Mouse (Mus musculus): ENCODE measurements at regions not wholly inside any gene's neighbourhood (a gene's known extent, or its start where the extent isn't known, plus 50 kb on each side); places are given as distances from the start of the nearest gene placed in this dataset.

DNA sequence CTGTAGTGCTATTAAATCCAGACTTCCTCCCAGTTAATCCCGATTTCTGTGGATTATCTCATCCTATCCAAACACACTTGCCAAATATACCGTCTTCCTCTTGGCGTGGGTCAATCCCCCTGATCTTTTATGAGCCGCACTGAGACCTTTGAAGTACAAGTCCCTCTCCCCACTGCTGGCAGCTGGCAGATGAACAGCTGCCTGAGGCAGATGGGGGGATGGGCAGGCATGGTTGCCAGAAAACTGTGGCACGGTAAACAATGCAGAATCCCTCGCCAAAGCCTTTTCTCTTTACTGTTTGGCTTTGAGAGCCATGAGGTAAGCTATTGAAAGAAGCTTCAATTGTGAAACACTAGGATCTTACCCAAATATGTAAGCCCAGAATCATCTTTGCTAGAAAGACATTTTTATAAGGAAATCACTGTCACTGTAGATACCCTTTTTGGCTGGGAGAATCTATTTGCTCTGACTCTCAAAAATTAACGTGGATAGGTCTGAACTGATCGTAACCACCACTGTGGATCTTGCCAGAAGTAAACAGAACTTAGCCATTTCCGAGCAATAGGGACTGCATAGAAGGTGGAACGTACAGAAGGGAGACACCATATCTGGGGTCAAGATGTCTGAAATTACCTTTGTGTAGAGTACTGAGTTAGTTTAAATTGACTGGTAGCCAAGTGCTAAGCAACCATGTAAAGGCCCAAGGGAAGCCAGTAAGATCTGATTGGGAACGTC is 221.5 kb downstream of the Ahr start:
- no peak overlapping the region for H3K9ac ChIP-seq
- no peaks in the 10 kb centered on the region for H3K36me3 ChIP-seq
- no peaks in the 10 kb centered on the region for H3K9me3 ChIP-seq
- WGBS, result 51% methylated on average over 11 of the region's 11 CpGs
- no peak overlapping the region for H3K27ac ChIP-seq
- no peaks in the 10 kb centered on the region for H3K27me3 ChIP-seq (replicated peaks)
- H3K4me3 ChIP-seq, result no peak overlapping the region
- peak; percentile 58 for ATAC-seq (ENCODE audit: low FRiP score, low read depth)
- H3K4me1 ChIP-seq, result no peaks in the 10 kb centered on the region
- no peak overlapping the region for H3K4me2 ChIP-seq (replicated peaks)

DNA sequence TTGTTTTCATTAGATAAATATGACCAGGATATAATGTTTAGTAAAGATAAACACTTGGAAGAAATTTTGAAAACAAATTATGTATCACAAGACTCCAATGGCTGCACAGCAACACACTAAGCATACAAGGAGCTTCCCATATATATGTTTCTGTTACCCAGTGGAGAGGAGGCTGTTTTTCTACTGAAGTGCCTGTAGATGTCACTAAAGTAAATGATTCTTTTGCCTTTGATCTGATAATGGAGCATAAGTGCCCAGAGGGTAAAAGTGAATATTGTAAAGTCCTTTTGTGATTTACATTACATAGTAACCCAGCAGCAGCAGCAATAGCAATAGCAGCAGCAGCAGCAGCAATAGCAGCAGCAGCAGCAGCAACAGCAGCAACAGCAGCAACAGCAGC is 226.3 kb downstream of the Ahr start:
- Histone ChIP-seq H3K27me3 (replicated peaks) (no peaks in the 10 kb centered on the region), H3K9ac (no peak overlapping the region)
- no peak for ATAC-seq (ENCODE audit: low FRiP score, low read depth)

DNA sequence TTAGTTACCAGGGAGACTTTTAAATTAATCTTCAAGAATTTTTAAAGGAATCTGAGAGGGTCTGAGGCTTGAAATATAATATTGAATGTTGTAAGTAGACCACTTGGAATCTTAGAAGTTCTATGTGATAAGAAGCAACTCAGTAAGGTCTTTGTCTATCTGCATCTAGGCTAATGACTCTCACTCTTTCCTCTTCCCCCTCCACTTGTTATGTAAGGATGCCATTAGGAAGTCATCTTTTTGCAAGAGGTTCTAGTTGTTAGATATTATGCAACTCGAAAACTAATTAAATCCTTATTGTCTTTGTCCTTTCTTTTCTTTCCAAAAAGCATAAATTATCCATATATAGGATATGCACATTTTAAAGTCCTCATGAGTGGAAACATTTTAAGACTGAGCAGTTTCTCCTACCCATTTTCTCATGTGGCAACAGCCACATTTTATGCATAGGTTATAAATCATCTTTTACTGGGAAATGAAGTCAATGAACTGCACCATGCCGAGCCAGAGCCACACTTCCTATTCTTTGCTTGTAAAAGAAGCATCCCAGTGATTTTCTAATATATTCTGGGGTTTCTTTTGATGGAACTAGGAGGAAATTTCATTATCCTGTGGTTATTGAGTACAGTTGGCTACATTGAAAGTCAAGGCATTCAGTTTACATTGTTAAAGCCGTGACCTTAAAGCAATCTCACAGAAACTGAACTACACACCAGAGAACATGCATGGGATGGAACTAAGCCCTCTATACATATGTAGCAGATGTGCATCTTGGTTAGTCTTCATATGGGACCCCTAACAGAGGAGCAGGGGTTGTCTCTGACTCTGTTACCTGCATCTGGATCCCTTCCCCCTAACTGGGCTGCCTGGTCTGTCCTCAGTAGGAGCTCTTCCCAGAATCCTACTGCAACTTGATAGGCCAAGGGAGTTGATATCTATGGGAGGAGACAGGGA is 230.8 kb downstream of the Ahr start:
- no peaks in the 10 kb centered on the region for H3K27me3 ChIP-seq (replicated peaks)
- H3K4me1 ChIP-seq, result no peaks in the 10 kb centered on the region
- no peaks in the 10 kb centered on the region for H3K9me3 ChIP-seq
- WGBS, result 64% methylated on average over 3 of the region's 3 CpGs
- H3K27ac ChIP-seq, result no peak overlapping the region
- H3K4me2 ChIP-seq (replicated peaks), result no peak overlapping the region
- H3K4me3 ChIP-seq, result no peak overlapping the region
- H3K9ac ChIP-seq, result no peak overlapping the region
- H3K36me3 ChIP-seq, result no peaks in the 10 kb centered on the region
- no peak; the same call in 1 of the 2 replicates for ATAC-seq (ENCODE audit: low FRiP score, low read depth)

More for the DNA sequence above, 226.3 kb downstream of the Ahr start:
- H3K4me1 ChIP-seq, result no peaks in the 10 kb centered on the region
- no peaks in the 10 kb centered on the region for H3K36me3 ChIP-seq
- no peak overlapping the region for H3K27ac ChIP-seq
- no peak overlapping the region for H3K4me3 ChIP-seq
- no peak overlapping the region for H3K4me2 ChIP-seq (replicated peaks)
- H3K9me3 ChIP-seq, result no peaks in the 10 kb centered on the region

DNA sequence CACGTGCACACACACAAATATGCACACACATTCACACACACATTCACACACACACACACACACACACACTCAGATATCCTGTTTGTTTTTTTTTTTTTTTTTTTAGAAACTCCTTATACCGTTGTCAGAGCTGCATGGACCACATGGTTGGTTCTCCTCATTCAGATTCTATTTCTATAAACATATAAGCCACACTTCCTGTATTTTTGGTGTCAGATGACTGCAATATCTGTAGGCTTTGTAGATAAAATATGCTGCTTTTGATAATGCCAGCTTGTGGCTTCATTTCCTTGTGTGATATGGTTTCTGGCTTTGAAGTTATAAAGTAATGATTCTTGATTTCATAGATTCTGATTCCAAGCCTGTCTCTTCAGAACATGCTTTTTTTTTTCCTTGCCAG is 231.7 kb downstream of the Ahr start:
- Histone ChIP-seq H3K36me3 (no peaks in the 10 kb centered on the region), H3K4me3 (no peak overlapping the region), H3K4me2 (replicated peaks) (no peak overlapping the region), H3K27me3 (replicated peaks) (no peaks in the 10 kb centered on the region), H3K4me1 (no peaks in the 10 kb centered on the region), H3K9me3 (no peaks in the 10 kb centered on the region), H3K9ac (no peak overlapping the region), H3K27ac (no peak overlapping the region)
- no peak for ATAC-seq (ENCODE audit: low FRiP score, low read depth)
- 84% methylated on average over 2 of the region's 2 CpGs for WGBS

DNA sequence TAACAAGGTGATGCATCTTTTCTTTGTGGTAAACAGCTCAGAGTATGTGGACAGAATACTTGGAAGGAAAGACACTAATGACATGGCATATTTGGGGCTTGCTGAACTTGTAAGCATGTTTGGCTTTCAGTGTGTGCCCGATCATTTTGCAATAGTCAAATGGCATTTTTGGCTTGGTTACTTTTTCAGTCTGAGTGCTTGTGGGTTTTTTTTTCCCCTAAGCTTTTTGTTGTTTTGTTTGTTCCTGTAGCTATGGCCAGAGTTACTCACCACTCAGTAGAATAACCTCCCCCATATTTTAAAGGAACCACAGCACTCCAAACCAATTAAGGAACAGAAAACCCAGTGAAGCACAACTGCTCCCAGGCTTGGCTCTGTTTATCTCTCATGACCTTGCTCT is 240.2 kb downstream of the Ahr start:
- Histone ChIP-seq H3K27ac (no peak overlapping the region), H3K27me3 (replicated peaks) (no peaks in the 10 kb centered on the region), H3K9ac (no peak overlapping the region), H3K9me3 (no peaks in the 10 kb centered on the region), H3K4me3 (no peak overlapping the region), H3K4me2 (replicated peaks) (no peak overlapping the region), H3K36me3 (no peaks in the 10 kb centered on the region), H3K4me1 (no peaks in the 10 kb centered on the region)
- 96% methylated on average over 1 of the region's 1 CpGs for WGBS
- no peak for ATAC-seq (ENCODE audit: low FRiP score, low read depth)

DNA sequence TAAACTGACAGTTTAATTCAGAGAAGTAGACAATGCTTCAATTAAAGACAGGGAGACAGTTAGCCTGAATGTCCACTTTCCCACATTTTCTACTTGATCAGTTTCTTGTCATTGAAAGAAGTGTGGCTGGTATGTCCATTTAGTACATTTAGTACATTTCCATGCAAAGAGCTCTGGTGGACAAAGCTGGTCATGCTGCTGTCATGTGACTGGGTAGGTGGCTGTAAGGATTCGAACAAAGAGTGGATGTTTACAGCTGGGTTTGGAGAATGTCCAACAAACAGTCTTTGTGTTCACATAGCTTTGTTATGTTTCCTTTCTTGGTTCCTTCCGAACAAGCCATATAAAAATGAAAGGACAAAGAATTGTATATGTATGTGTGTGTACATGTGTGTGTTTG is 241.3 kb downstream of the Ahr start:
- ATAC-seq (ENCODE audit: low FRiP score, low read depth), result no peak
- no peaks in the 10 kb centered on the region for H3K27me3 ChIP-seq (replicated peaks)
- H3K4me3 ChIP-seq, result no peak overlapping the region
- H3K4me2 ChIP-seq (replicated peaks), result no peak overlapping the region
- H3K9ac ChIP-seq, result no peak overlapping the region
- no peaks in the 10 kb centered on the region for H3K9me3 ChIP-seq
- H3K27ac ChIP-seq, result no peak overlapping the region
- 82% methylated on average over 2 of the region's 2 CpGs for WGBS
- H3K36me3 ChIP-seq, result no peaks in the 10 kb centered on the region
- no peaks in the 10 kb centered on the region for H3K4me1 ChIP-seq

DNA sequence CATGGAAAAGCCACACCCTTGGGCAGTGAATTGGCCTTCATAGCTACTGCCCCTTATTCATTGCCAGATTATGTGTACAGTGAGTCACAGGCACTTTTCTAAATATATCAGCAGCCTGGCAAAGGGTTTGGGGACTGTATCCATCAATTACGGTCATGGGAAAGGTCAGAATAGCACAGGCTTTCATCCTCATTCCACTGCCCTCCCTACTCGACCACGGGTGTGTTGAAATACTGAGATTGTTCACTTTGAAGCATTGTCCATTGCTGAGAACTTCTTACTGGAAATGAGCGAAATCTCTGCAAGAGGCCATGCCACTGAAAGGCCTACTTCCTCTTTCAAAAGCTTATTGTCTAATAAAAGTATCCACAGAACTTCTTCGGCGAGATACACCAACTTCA is 242.9 kb downstream of the Ahr start:
- Histone ChIP-seq H3K27me3 (replicated peaks) (no peaks in the 10 kb centered on the region), H3K36me3 (no peaks in the 10 kb centered on the region), H3K4me1 (no peaks in the 10 kb centered on the region), H3K4me2 (replicated peaks) (no peak overlapping the region), H3K4me3 (no peak overlapping the region), H3K27ac (no peak overlapping the region), H3K9me3 (no peaks in the 10 kb centered on the region), H3K9ac (no peak overlapping the region)
- no peak for ATAC-seq (ENCODE audit: low FRiP score, low read depth)
- 80% methylated on average over 6 of the region's 6 CpGs for WGBS

DNA sequence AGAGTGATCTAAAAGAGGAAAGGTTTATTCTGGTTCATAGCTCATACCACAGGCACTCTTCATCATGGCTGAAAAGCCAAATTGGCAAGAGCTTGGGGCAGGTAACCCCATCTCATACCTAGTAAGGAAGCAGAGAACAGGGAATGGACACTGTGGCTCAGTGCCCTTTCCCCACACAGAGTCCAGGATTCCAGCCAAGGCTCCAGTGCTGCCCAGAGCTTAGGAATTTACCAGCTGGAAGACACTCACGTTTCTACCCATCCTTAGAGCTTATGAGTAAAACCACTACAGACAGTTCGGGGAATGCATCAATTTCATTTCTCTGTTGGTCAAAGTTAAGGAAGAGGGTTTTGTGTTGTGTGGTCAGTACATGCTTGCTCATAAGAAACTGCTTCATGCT is 241.0 kb downstream of the Snx13 start:
- Histone ChIP-seq H3K27me3 (replicated peaks) (no peaks in the 10 kb centered on the region), H3K4me2 (replicated peaks) (no peak overlapping the region), H3K27ac (no peak overlapping the region), H3K36me3 (no peaks in the 10 kb centered on the region), H3K9me3 (no peaks in the 10 kb centered on the region), H3K4me3 (no peak overlapping the region), H3K4me1 (no peaks in the 10 kb centered on the region), H3K9ac (no peak overlapping the region)
- WGBS, result 94% methylated on average over 2 of the region's 2 CpGs
- ATAC-seq (ENCODE audit: low FRiP score, low read depth), result no peak

DNA sequence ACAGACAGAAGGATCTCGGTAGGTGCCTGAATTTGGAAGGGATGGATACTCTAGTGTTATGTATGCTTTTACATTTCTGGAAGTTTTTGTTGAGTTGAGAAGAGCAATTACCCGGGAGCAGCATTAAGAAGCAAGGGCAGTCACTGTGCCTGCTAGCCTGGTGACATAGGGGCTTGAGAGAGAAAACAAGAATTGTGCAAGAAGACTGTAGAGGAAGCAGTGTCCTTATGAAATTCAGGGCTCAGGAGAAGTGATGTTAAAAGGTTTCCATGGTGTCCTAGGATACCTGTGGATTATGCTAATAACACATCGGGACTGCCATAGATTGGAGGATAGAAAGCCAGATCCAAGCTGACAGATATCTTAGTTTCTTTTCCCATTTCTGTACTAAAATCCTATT is 240.6 kb downstream of the Snx13 start:
- Histone ChIP-seq H3K27ac (no peak overlapping the region), H3K4me2 (replicated peaks) (no peak overlapping the region), H3K4me3 (no peak overlapping the region), H3K9ac (no peak overlapping the region), H3K27me3 (replicated peaks) (no peaks in the 10 kb centered on the region), H3K9me3 (no peaks in the 10 kb centered on the region), H3K36me3 (no peaks in the 10 kb centered on the region), H3K4me1 (no peaks in the 10 kb centered on the region)
- WGBS, result 79% methylated on average over 3 of the region's 3 CpGs
- ATAC-seq (ENCODE audit: low FRiP score, low read depth), result no peak

DNA sequence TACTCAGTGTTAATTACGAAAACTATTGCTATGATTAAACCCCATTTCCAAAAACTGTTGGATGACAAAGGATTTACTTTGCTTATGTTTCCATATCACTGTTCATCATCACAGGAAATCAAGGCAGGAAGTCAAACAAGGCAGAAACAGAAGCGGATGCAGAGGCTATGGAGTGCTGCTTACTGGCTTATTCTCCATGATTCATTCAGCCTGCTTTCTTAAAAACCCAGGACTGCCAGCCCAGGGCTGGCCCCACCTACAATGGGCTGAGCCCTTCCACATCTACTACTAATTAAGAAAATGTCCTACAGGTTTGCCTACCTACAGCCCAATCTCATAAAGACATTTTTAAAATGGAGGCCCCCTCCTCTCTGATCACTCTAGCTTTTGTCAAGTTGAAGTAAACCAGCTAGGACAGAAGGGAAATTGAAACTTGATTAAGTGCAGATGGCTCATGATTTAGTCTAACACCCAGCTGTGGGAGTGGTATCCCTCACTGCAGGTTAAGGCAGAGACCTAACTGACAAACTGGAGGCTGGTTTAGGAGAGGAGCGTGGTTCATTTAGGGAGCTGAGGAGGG is 240.1 kb downstream of the Snx13 start:
- H3K27ac ChIP-seq, result no peak overlapping the region
- WGBS, result 86% methylated on average over 3 of the region's 3 CpGs
- H3K27me3 ChIP-seq (replicated peaks), result no peaks in the 10 kb centered on the region
- no peaks in the 10 kb centered on the region for H3K9me3 ChIP-seq
- no peak overlapping the region for H3K4me2 ChIP-seq (replicated peaks)
- H3K36me3 ChIP-seq, result no peaks in the 10 kb centered on the region
- no peak for ATAC-seq (ENCODE audit: low FRiP score, low read depth)
- H3K9ac ChIP-seq, result no peak overlapping the region
- H3K4me3 ChIP-seq, result no peak overlapping the region
- H3K4me1 ChIP-seq, result no peaks in the 10 kb centered on the region

DNA sequence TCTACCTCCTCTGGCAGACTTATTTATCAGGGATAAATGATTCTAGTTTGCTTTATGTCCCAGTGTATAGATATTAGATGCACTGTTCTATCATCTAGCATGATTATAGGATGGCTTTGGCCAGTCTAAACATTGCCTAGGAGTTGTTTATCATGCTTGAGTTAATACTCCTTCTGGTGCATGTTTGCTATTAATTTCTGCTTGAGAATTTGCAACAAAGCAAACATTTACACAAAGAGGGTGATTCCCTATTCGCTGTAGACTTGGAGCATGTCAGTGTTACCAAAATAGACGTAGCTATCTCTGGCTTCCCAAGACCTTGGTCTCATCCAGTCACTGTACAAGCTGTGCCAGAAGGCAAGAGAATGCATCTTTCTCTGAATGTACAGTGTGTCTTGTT is 237.4 kb downstream of the Snx13 start:
- Histone ChIP-seq H3K9ac (no peak overlapping the region), H3K4me2 (replicated peaks) (no peak overlapping the region), H3K4me3 (no peak overlapping the region), H3K27me3 (replicated peaks) (no peaks in the 10 kb centered on the region), H3K27ac (no peak overlapping the region), H3K9me3 (no peaks in the 10 kb centered on the region), H3K36me3 (no peaks in the 10 kb centered on the region), H3K4me1 (no peaks in the 10 kb centered on the region)
- 83% methylated on average over 2 of the region's 2 CpGs for WGBS
- ATAC-seq (ENCODE audit: low FRiP score, low read depth), result no peak

DNA sequence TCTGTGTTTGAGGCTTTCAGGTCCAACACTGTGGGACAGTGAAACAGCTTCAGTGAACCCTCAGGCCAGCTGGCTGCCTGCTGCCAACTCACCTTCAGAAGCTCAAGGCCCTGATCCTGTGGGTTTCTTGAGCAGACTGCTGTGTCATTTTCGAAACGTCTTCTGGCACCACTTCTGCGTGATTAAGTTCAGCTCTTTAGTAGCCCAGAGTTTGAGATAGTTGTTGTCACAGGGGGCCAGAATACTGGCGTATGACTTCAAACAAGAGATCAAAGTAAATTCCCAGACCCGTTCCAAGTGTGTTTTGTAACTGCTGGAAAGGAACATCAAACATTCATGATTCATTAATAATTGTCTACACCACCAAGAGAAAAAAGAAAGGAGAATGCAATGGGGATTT is 236.9 kb downstream of the Snx13 start:
- H3K4me3 ChIP-seq, result no peak overlapping the region
- ATAC-seq (ENCODE audit: low FRiP score, low read depth), result no peak
- no peaks in the 10 kb centered on the region for H3K36me3 ChIP-seq
- no peaks in the 10 kb centered on the region for H3K4me1 ChIP-seq
- no peak overlapping the region for H3K4me2 ChIP-seq (replicated peaks)
- WGBS, result 70% methylated on average over 5 of the region's 5 CpGs
- no peaks in the 10 kb centered on the region for H3K9me3 ChIP-seq
- H3K27ac ChIP-seq, result no peak overlapping the region
- no peaks in the 10 kb centered on the region for H3K27me3 ChIP-seq (replicated peaks)
- H3K9ac ChIP-seq, result no peak overlapping the region

All from neural tube, embryonic 12.5 days (tissue).